ENCODE assay signal across 22 mouse cellular contexts in the genomic region with DNA sequence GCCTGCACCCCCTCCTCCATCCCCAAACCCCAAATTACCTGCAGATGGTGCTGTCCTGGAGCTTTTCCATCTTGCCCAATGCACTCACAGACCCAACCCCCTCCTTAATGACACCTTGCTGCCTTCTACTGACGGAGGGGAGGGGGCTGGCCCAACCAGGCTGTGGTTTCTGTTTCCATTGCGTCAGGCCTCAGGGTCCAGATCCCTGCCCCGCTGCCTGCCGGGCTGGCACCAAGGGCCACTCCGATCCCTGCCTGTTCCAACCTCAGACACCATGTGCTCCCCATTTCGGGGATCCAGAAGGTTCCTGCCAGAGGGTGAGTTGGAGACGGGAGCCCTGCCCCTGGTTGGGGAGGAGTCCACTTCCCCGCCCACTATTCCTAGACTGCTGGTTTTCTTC. TPM values are rescaled to one million over a fixed set of nuclear protein-coding genes. Genes with fewer than 3 reads are reported as not detected.
A peak's percentile ranks its signal among the peaks of the same experiment; 100 is the strongest.
DNase-seq lines count a peak whose midpoint lies in the region; ATAC-seq and TF ChIP-seq lines count a peak whose summit lies in the region.
"Had no signal": no experiment of that assay in that cellular context is flagged by ENCODE, and none has a peak within 500 bp of the region (broad histone marks: within the 10 kb centered on the region; RNA-seq: fewer than 3 reads in every experiment).

No protein-coding gene starts in this region.

- intact Hi-C loops in left cerebral cortex, postnatal 10 days (cut with DNase I): no loop called here

- no peak overlapping the region for H3K4me2 ChIP-seq in embryonic facial prominence, embryonic 11.5 days (ENCODE audit: low read depth, low read length)
- H3K4me2 ChIP-seq in midbrain, postnatal 0 days (ENCODE audit: low read depth, low read length, poor library complexity, severe bottlenecking): no peak overlapping the region
- H3K4me2 ChIP-seq in midbrain, embryonic 11.5 days: no peak overlapping the region
- peak overlapping the region; percentile 13; the same call in 1 of the 2 replicates for H3K4me2 ChIP-seq in limb, embryonic 14.5 days (replicated peaks; ENCODE audit: low read depth, low read length, severe bottlenecking)
- H3K4me2 ChIP-seq: embryonic facial prominence, embryonic 12.5 days; forebrain, embryonic 15.5 days; hindbrain, embryonic 12.5 days had no signal

- no peak for TF ChIP-seq CTCF in midbrain, postnatal 0 days (IDR thresholded peaks at IDR 0.05)

- H3K9me3 ChIP-seq in embryonic facial prominence, embryonic 11.5 days (replicated peaks; ENCODE audit: control insufficient read depth, low read length): no peaks in the 10 kb centered on the region
- H3K9me3 ChIP-seq in embryonic facial prominence, embryonic 10.5 days: no peaks in the 10 kb centered on the region
- H3K9me3 ChIP-seq in midbrain, postnatal 0 days (ENCODE audit: low read length): no peaks in the 10 kb centered on the region
- H3K9me3 ChIP-seq in midbrain, embryonic 11.5 days (ENCODE audit: control insufficient read depth, low read length): no peaks in the 10 kb centered on the region
- no peaks in the 10 kb centered on the region for H3K9me3 ChIP-seq in limb, embryonic 14.5 days (ENCODE audit: control insufficient read depth, low read length)
- H3K9me3 ChIP-seq: embryonic facial prominence, embryonic 12.5 days; forebrain, embryonic 15.5 days; heart, embryonic 10.5 days; hindbrain, embryonic 12.5 days had no signal

- no peak for ATAC-seq in embryonic facial prominence, embryonic 11.5 days (replicated peaks; ENCODE audit: insufficient number of reproducible peaks, low FRiP score, low TSS enrichment, low read depth)
- ATAC-seq in midbrain, postnatal 0 days (ENCODE audit: low FRiP score): 0 out of 2 replicates have a peak, but pooled peaks have one; percentile 12
- ATAC-seq in midbrain, embryonic 11.5 days (ENCODE audit: low FRiP score): no peak
- peak; percentile 26; the same call in 1 of the 2 replicates for ATAC-seq in limb, embryonic 14.5 days (ENCODE audit: low FRiP score, low read depth)
- 0 out of 2 replicates have a peak, but pooled peaks have one; percentile 20 for ATAC-seq in neutrophil, adult 5-6 weeks (ENCODE audit: extremely low read depth, insufficient number of reproducible peaks, low FRiP score, poor library complexity, severe bottlenecking)
- ATAC-seq: CD4-positive, CD25-positive, alpha-beta regulatory T cell, adult 4 months; forebrain, embryonic 15.5 days had no signal

- H3K4me3 ChIP-seq in embryonic facial prominence, embryonic 11.5 days (ENCODE audit: low read depth, low read length): no peak overlapping the region
- no peak overlapping the region for H3K4me3 ChIP-seq in embryonic facial prominence, embryonic 10.5 days
- no peak overlapping the region for H3K4me3 ChIP-seq in midbrain, postnatal 0 days (ENCODE audit: low read depth, low read length)
- no peak overlapping the region for H3K4me3 ChIP-seq in midbrain, embryonic 11.5 days (ENCODE audit: low read depth, low read length)
- no peak overlapping the region for H3K4me3 ChIP-seq in limb, embryonic 14.5 days (replicated peaks; ENCODE audit: low read length)
- H3K4me3 ChIP-seq: embryonic facial prominence, embryonic 12.5 days; forebrain, embryonic 15.5 days; heart, embryonic 10.5 days; hindbrain, embryonic 12.5 days had no signal

- no peak for TF ChIP-seq POLR2A in limb, embryonic 14.5 days (IDR thresholded peaks at IDR 0.05; ENCODE audit: borderline replicate concordance, extremely low read depth, insufficient read depth, insufficient read length)

- no peak overlapping the region for H3K27ac ChIP-seq in embryonic facial prominence, embryonic 11.5 days (replicated peaks; ENCODE audit: low read depth, low read length)
- H3K27ac ChIP-seq in embryonic facial prominence, embryonic 10.5 days (replicated peaks): no peak overlapping the region
- H3K27ac ChIP-seq in midbrain, postnatal 0 days (ENCODE audit: low read depth, low read length): no peak overlapping the region
- H3K27ac ChIP-seq in midbrain, embryonic 11.5 days (ENCODE audit: low read depth, low read length): no peak overlapping the region
- no peak overlapping the region for H3K27ac ChIP-seq in limb, embryonic 14.5 days (replicated peaks; ENCODE audit: low read depth, low read length)
- H3K27ac ChIP-seq: embryonic facial prominence, embryonic 12.5 days; forebrain, embryonic 15.5 days; heart, embryonic 10.5 days; hindbrain, embryonic 12.5 days had no signal

- H3K9ac ChIP-seq in embryonic facial prominence, embryonic 11.5 days (replicated peaks; ENCODE audit: low read length): no peak overlapping the region
- no peak overlapping the region for H3K9ac ChIP-seq in midbrain, postnatal 0 days (replicated peaks; ENCODE audit: low read length, poor library complexity, severe bottlenecking)
- no peak overlapping the region for H3K9ac ChIP-seq in midbrain, embryonic 11.5 days (ENCODE audit: low read length)
- no peak overlapping the region for H3K9ac ChIP-seq in limb, embryonic 14.5 days (ENCODE audit: low read depth, low read length, severe bottlenecking)
- H3K9ac ChIP-seq: embryonic facial prominence, embryonic 12.5 days; forebrain, embryonic 15.5 days; hindbrain, embryonic 12.5 days had no signal

- no peaks in the 10 kb centered on the region for H3K4me1 ChIP-seq in embryonic facial prominence, embryonic 11.5 days (ENCODE audit: control insufficient read depth, insufficient read depth, low read length)
- peaks cover 14% of the 10 kb centered on the region for H3K4me1 ChIP-seq in embryonic facial prominence, embryonic 10.5 days
- H3K4me1 ChIP-seq in midbrain, postnatal 0 days (ENCODE audit: insufficient read depth, low read length): no peaks in the 10 kb centered on the region
- H3K4me1 ChIP-seq in midbrain, embryonic 11.5 days (ENCODE audit: control insufficient read depth, insufficient read depth, low read length): peaks cover 4% of the 10 kb centered on the region; the same call in 1 of the 2 replicates
- H3K4me1 ChIP-seq in limb, embryonic 14.5 days (ENCODE audit: control insufficient read depth, insufficient read depth, low read length): 0 out of 2 replicates have a peak, but pooled peaks cover 7% of the 10 kb centered on the region
- H3K4me1 ChIP-seq: hindbrain, embryonic 12.5 days had no signal

- 57% methylated on average over 8 of the region's 8 CpGs for WGBS in embryonic facial prominence, embryonic 11.5 days
- 57% methylated on average over 8 of the region's 8 CpGs for WGBS in embryonic facial prominence, embryonic 10.5 days
- WGBS in midbrain, postnatal 0 days: 83% methylated on average over 8 of the region's 8 CpGs
- WGBS in midbrain, embryonic 11.5 days: 82% methylated on average over 8 of the region's 8 CpGs
- whole genome bisulfite sequencing in limb, embryonic 14.5 days: 16% methylated on average over 8 of the region's 8 CpGs

- no peaks in the 10 kb centered on the region for H3K27me3 ChIP-seq in embryonic facial prominence, embryonic 11.5 days (ENCODE audit: control insufficient read depth, insufficient read depth, low read length)
- no peaks in the 10 kb centered on the region for H3K27me3 ChIP-seq in embryonic facial prominence, embryonic 10.5 days (replicated peaks; ENCODE audit: low read depth, poor library complexity, severe bottlenecking)
- H3K27me3 ChIP-seq in midbrain, postnatal 0 days (ENCODE audit: insufficient read depth, low read length): no peaks in the 10 kb centered on the region
- H3K27me3 ChIP-seq in midbrain, embryonic 11.5 days (ENCODE audit: control insufficient read depth, insufficient read depth, low read length): no peaks in the 10 kb centered on the region
- H3K27me3 ChIP-seq in limb, embryonic 14.5 days (ENCODE audit: control insufficient read depth, insufficient read depth, low read length): no peaks in the 10 kb centered on the region
- H3K27me3 ChIP-seq: embryonic facial prominence, embryonic 12.5 days; forebrain, embryonic 15.5 days had no signal

- peak; percentile 28 for DNase-seq in embryonic facial prominence, embryonic 11.5 days (ENCODE audit: low spot score)
- no peak for DNase-seq in embryonic facial prominence, embryonic 10.5 days (ENCODE audit: low spot score)
- no peak for DNase-seq in midbrain, postnatal 0 days (ENCODE audit: low spot score)
- DNase-seq in midbrain, embryonic 11.5 days (ENCODE audit: low spot score, missing footprints): no peak
- DNase-seq in limb, embryonic 14.5 days (ENCODE audit: low spot score): no peak
- DNase-seq in left cerebral cortex, postnatal 10 days (ENCODE audit: extremely low spot score in 1 of 2, low spot score in 2 of 2): no peak
- DNase-seq in cerebellum, postnatal 36 days: no peak
- DNase-seq: adrenal gland, postnatal 14 days; B cell, adult 2 months; cerebellum, adult 11-12 months; cerebellum, adult 9-10 months; cerebellum, postnatal 25 days; gastrocnemius, postnatal 36 days; heart, adult 18-20 months; heart, postnatal 10 days; heart, postnatal 4 days had no signal

- H3K36me3 ChIP-seq in embryonic facial prominence, embryonic 11.5 days (replicated peaks; ENCODE audit: control insufficient read depth, insufficient read depth, low read depth, low read length): no peaks in the 10 kb centered on the region
- H3K36me3 ChIP-seq in embryonic facial prominence, embryonic 10.5 days (replicated peaks): no peaks in the 10 kb centered on the region
- no peaks in the 10 kb centered on the region for H3K36me3 ChIP-seq in midbrain, postnatal 0 days (ENCODE audit: insufficient read depth, low read length)
- no peaks in the 10 kb centered on the region for H3K36me3 ChIP-seq in midbrain, embryonic 11.5 days (ENCODE audit: control insufficient read depth, insufficient read depth, low read length)
- H3K36me3 ChIP-seq in limb, embryonic 14.5 days (ENCODE audit: control insufficient read depth, insufficient read depth, low read length): no peaks in the 10 kb centered on the region
- H3K36me3 ChIP-seq: embryonic facial prominence, embryonic 12.5 days; forebrain, embryonic 15.5 days; heart, embryonic 10.5 days; hindbrain, embryonic 12.5 days had no signal

RNA-seq across cellular contexts. Expression of gene Cpne2, which starts 11.2 kb away (rescaled TPM):
- 6.9 and 8.8 TPM in 2 replicates for polyA plus RNA-seq in embryonic facial prominence, embryonic 11.5 days (2014; fragmentation: Nextera tagmentation; extraction: Ambion mirVana)
- polyA plus RNA-seq in embryonic facial prominence, embryonic 10.5 days (2016; fragmentation: Nextera tagmentation; extraction: Ambion mirVana): 9.1 and 9.9 TPM in 2 replicates
- total RNA-seq in midbrain, postnatal 0 days (2014; rRNA removed): 42.4 and 46.3 TPM in 2 replicates
- 34.3 and 43.3 TPM in 2 replicates for polyA plus RNA-seq in midbrain, postnatal 0 days (2015; fragmentation: Nextera tagmentation; extraction: Ambion mirVana)
- polyA plus RNA-seq in midbrain, embryonic 11.5 days (2014; fragmentation: Nextera tagmentation; extraction: Ambion mirVana): 11.1 and 12.4 TPM in 2 replicates
- polyA plus RNA-seq in limb, embryonic 14.5 days (2012; rRNA removed): 24.7 and 29.5 TPM in 2 replicates
- 12.1 and 13.3 TPM in 2 replicates for polyA plus RNA-seq in limb, embryonic 14.5 days (2014; fragmentation: Nextera tagmentation; extraction: Ambion mirVana)
- 35.5 and 37.4 TPM in 2 replicates for total RNA-seq in neutrophil, adult 5-6 weeks (2017)
- total RNA-seq in left cerebral cortex, postnatal 10 days (2021): 10 to 100 TPM; 40.3 to 42.3 TPM

RNA-seq across cellular contexts. Expression of gene Rspry1, which starts 57.8 kb away (rescaled TPM):
- 45.4 and 47.4 TPM in 2 replicates for polyA plus RNA-seq in embryonic facial prominence, embryonic 11.5 days (2014; fragmentation: Nextera tagmentation; extraction: Ambion mirVana)
- 43.8 and 47.1 TPM in 2 replicates for polyA plus RNA-seq in embryonic facial prominence, embryonic 10.5 days (2016; fragmentation: Nextera tagmentation; extraction: Ambion mirVana)
- 42.7 and 53.2 TPM in 2 replicates for total RNA-seq in midbrain, postnatal 0 days (2014; rRNA removed)
- 35.5 and 35.9 TPM in 2 replicates for polyA plus RNA-seq in midbrain, postnatal 0 days (2015; fragmentation: Nextera tagmentation; extraction: Ambion mirVana)
- 50.7 and 51.9 TPM in 2 replicates for polyA plus RNA-seq in midbrain, embryonic 11.5 days (2014; fragmentation: Nextera tagmentation; extraction: Ambion mirVana)
- 18.7 and 20.0 TPM in 2 replicates for polyA plus RNA-seq in limb, embryonic 14.5 days (2012; rRNA removed)
- polyA plus RNA-seq in limb, embryonic 14.5 days (2014; fragmentation: Nextera tagmentation; extraction: Ambion mirVana): 36.1 and 39.5 TPM in 2 replicates
- total RNA-seq in neutrophil, adult 5-6 weeks (2017): 38.4 and 44.0 TPM in 2 replicates
- total RNA-seq in left cerebral cortex, postnatal 10 days (2021): 10 to 100 TPM; 34.6 to 35.7 TPM

RNA-seq across cellular contexts. Expression of gene Fam192a, which starts 57.8 kb away (rescaled TPM):
- polyA plus RNA-seq in embryonic facial prominence, embryonic 11.5 days (2014; fragmentation: Nextera tagmentation; extraction: Ambion mirVana): 106 and 109 TPM in 2 replicates
- polyA plus RNA-seq in embryonic facial prominence, embryonic 10.5 days (2016; fragmentation: Nextera tagmentation; extraction: Ambion mirVana): 82.6 and 93.1 TPM in 2 replicates
- total RNA-seq in midbrain, postnatal 0 days (2014; rRNA removed): 29.2 and 36.3 TPM in 2 replicates
- 59.6 and 62.2 TPM in 2 replicates for polyA plus RNA-seq in midbrain, postnatal 0 days (2015; fragmentation: Nextera tagmentation; extraction: Ambion mirVana)
- polyA plus RNA-seq in midbrain, embryonic 11.5 days (2014; fragmentation: Nextera tagmentation; extraction: Ambion mirVana): 107 and 127 TPM in 2 replicates
- 35.7 and 43.4 TPM in 2 replicates for polyA plus RNA-seq in limb, embryonic 14.5 days (2012; rRNA removed)
- polyA plus RNA-seq in limb, embryonic 14.5 days (2014; fragmentation: Nextera tagmentation; extraction: Ambion mirVana): 61.5 and 62.4 TPM in 2 replicates
- 87.2 and 119 TPM in 2 replicates for total RNA-seq in neutrophil, adult 5-6 weeks (2017)
- 10 to 100 TPM; 42.0 to 46.1 TPM for total RNA-seq in left cerebral cortex, postnatal 10 days (2021)

Comparison
In these comparisons a context has a peak if more than half of its experiments do, and no peak if none do; other contexts are left out.
1. ATAC-seq: peak in midbrain, postnatal 0 days (single experiment), limb, embryonic 14.5 days (single experiment) and neutrophil, adult 5-6 weeks (single experiment); none in embryonic facial prominence, embryonic 11.5 days (single experiment) and midbrain, embryonic 11.5 days (single experiment).